Mouse (Mus musculus) monocyte, adult 59 days (primary cell): ENCODE measurements around the gene Gabrr1. TPM values are rescaled to one million over a fixed set of nuclear protein-coding genes. Genes with fewer than 3 reads are reported as not detected.

Source experiments
- total RNA-seq, 2 experiments: library from RNA; stranded (reverse); gene quantifications; one replicate each; pipeline ENCODE4 v1.2.4; 2023

The Gabrr1 gene
- not detected for total RNA-seq

GRCm38 (mm10) chr4:33132221-33132620 lies at the start of gene Gabrr1:
Gabrr1 (plus strand) TSS chr4:33132521.

GRCm38 (mm10) chr4:33189735-33190036 lies 57.4 kb downstream of the Gabrr1 start, which contains the start of gene Pm20d2:
Pm20d2 (minus strand) TSS chr4:33189737.

GRCm38 (mm10) chr4:33208881-33209841 lies 76.8 kb downstream of the Gabrr1 start, which contains the start of gene Srsf12:
Srsf12 (plus strand) TSS chr4:33208991.

Other genes starting within 250 kb of the Gabrr1 start
- gene Ankrd6, start 181.7 kb upstream of the Gabrr1 start, total RNA-seq, result under 1 TPM; 0.43 to 0.84 TPM
- gene Rragd, start 149.5 kb upstream of the Gabrr1 start, total RNA-seq, result 1 to 10 TPM; 1.6 to 1.9 TPM
- 10 to 100 TPM; 64.6 to 66.6 TPM for gene Ube2j1, start 101.1 kb upstream of the Gabrr1 start, total RNA-seq
- under 1 TPM in 1 of 2 experiments, not detected in 1; 1.00 TPM for gene Gabrr2, start 69.5 kb upstream of the Gabrr1 start, total RNA-seq
- not detected for gene Pm20d2, start 57.2 kb downstream of the Gabrr1 start, total RNA-seq
- not detected for gene Srsf12, start 76.5 kb downstream of the Gabrr1 start, total RNA-seq
- 100 to 1,000 TPM; 470 to 472 TPM for gene Pnrc1, start 157.6 kb downstream of the Gabrr1 start, total RNA-seq
- 10 to 100 TPM; 24.6 to 28.5 TPM for gene Rngtt, start 177.8 kb downstream of the Gabrr1 start, total RNA-seq